Mouse (Mus musculus) bone marrow macrophage, adult 2 months (primary cell): Measurements from ENCODE around the gene Hunk. TPM values are rescaled to one million over a fixed set of nuclear protein-coding genes. Genes with fewer than 3 reads are reported as not detected.

Experiments used
- H3K27ac ChIP-seq: 2 replicates; pipeline ENCODE4 v1.5.1; 2012; ENCODE audit warnings: low read depth, low read length; ENCODE audit not compliant: insufficient read depth
- H3K4me1 ChIP-seq: 2 replicates; pipeline ENCODE4 v1.6.1; 2012; ENCODE audit warnings: low read length; ENCODE audit not compliant: control insufficient read depth, insufficient read depth
- H3K4me3 ChIP-seq: 2 replicates; pipeline ENCODE4 v1.5.1; 2012; ENCODE audit warnings: mild to moderate bottlenecking, low read length, moderate library complexity; ENCODE audit not compliant: insufficient read depth
- CTCF ChIP-seq: IDR thresholded peaks from 2 replicates; pipeline ENCODE4 v1.5.1; 2012; ENCODE audit warnings: low read depth, mild to moderate bottlenecking, low read length, moderate library complexity
- POLR2A ChIP-seq: IDR thresholded peaks from 2 replicates; pipeline ENCODE4 v1.6.1; 2012; ENCODE audit warnings: mild to moderate bottlenecking, low read depth, low read length, borderline replicate concordance
- polyA plus RNA-seq: library from polyadenylated mRNA; stranded (reverse); fragments of >200 nt; gene quantifications from 2 replicates; pipeline ENCODE4 v1.2.4, GENCODE M21; 2012; ENCODE audit not compliant: missing spikeins, insufficient read depth, insufficient read length

Hunk gene
- polyA plus RNA-seq, 1 experiment = 0.17 TPM

GRCm38 (mm10) chr16:90491898-90492499 lies 106.2 kb downstream of the Hunk start:
- TF ChIP-seq CTCF (no peak), POLR2A (no peak)
- no peaks in the 10 kb centered on the region for H3K4me1 ChIP-seq

GRCm38 (mm10) chr16:90496930-90497329 lies 111.1 kb downstream of the Hunk start:
- Histone ChIP-seq H3K27ac (no peak overlapping the region), H3K4me1 (peaks cover 24% of the 10 kb centered on the region), H3K4me3 (no peak overlapping the region)
- TF ChIP-seq POLR2A (no peak), CTCF (no peak)

More at GRCm38 (mm10) chr16:90491898-90492499, 106.2 kb downstream of the Hunk start:
- Histone ChIP-seq H3K27ac (no peak overlapping the region), H3K4me3 (no peak overlapping the region)

GRCm38 (mm10) chr16:90497749-90498464 lies 112.1 kb downstream of the Hunk start:
- Histone ChIP-seq H3K4me3 (no peak overlapping the region), H3K4me1 (peaks cover 24% of the 10 kb centered on the region), H3K27ac (no peak overlapping the region)
- no peak for TF ChIP-seq POLR2A
- TF ChIP-seq CTCF = no peak

- H3K27ac ChIP-seq = no peak overlapping the region
- TF ChIP-seq CTCF = no peak
- no peak for TF ChIP-seq POLR2A
- peaks cover 24% of the 10 kb centered on the region for H3K4me1 ChIP-seq
- H3K4me3 ChIP-seq = no peak overlapping the region
These were observed 115.0 kb downstream of the Hunk start for GRCm38 (mm10) chr16:90500809-90501208.

GRCm38 (mm10) chr16:90505252-90505651 lies 119.4 kb downstream of the Hunk start:
- no peak overlapping the region for H3K27ac ChIP-seq
- TF ChIP-seq POLR2A = no peak
- no peak for TF ChIP-seq CTCF
- H3K4me1 ChIP-seq = peaks cover 4% of the 10 kb centered on the region
- H3K4me3 ChIP-seq = no peak overlapping the region

- Histone ChIP-seq H3K27ac (no peak overlapping the region), H3K4me1 (no peaks in the 10 kb centered on the region; the same call in 1 of the 2 replicates), H3K4me3 (no peak overlapping the region)
- TF ChIP-seq CTCF (no peak), POLR2A (no peak)
These were observed 119.9 kb downstream of the Hunk start for GRCm38 (mm10) chr16:90505680-90506079.

GRCm38 (mm10) chr16:90511551-90512296 lies 125.9 kb downstream of the Hunk start:
- Histone ChIP-seq H3K4me1 (no peaks in the 10 kb centered on the region), H3K27ac (no peak overlapping the region), H3K4me3 (no peak overlapping the region)
- no peak for TF ChIP-seq POLR2A
- no peak for TF ChIP-seq CTCF

- Histone ChIP-seq H3K27ac (no peak overlapping the region), H3K4me3 (no peak overlapping the region), H3K4me1 (peaks cover 13% of the 10 kb centered on the region)
- TF ChIP-seq CTCF (no peak), POLR2A (no peak)
These were observed 131.2 kb downstream of the Hunk start for GRCm38 (mm10) chr16:90517041-90517440.

GRCm38 (mm10) chr16:90518232-90518631 lies 132.4 kb downstream of the Hunk start:
- H3K4me3 ChIP-seq = no peak overlapping the region
- no peak overlapping the region for H3K27ac ChIP-seq
- no peak for TF ChIP-seq POLR2A
- TF ChIP-seq CTCF = no peak
- peaks cover 13% of the 10 kb centered on the region for H3K4me1 ChIP-seq
